Mouse (Mus musculus) left cerebral cortex, postnatal 4 days (tissue): ENCODE measurements around the gene 1810055G02Rik. TPM values are rescaled to one million over a fixed set of nuclear protein-coding genes. Genes with fewer than 3 reads are reported as not detected.

ENCODE experiments used
- DNase-seq: peaks from one replicate; pipeline ENCODE4 v3.0.0-alpha.2; 2022
- intact Hi-C: fragments of 180-260 bp; cut with DNase I; formaldehyde crosslinking; loops from one replicate; pipeline ENCODE4 v1.15.1; 2025
- total RNA-seq, 2 experiments: library from RNA; stranded (reverse); gene quantifications; 2 replicates each; pipeline ENCODE4 v1.2.3; 2021

The 1810055G02Rik gene
- total RNA-seq, 2 experiments from 2014 or later, result 38.8 to 40.6 TPM

GRCm38 (mm10) chr19:3692414-3693145, 15.5 kb upstream of the 1810055G02Rik start:
- DNase-seq, result no peak
- intact Hi-C loops, result no loop called here

GRCm38 (mm10) chr19:3694476-3694875, 13.6 kb upstream of the 1810055G02Rik start:
- intact Hi-C loops, result no loop called here

GRCm38 (mm10) chr19:3695006-3695405, 13.1 kb upstream of the 1810055G02Rik start:
- no peak for DNase-seq
- intact Hi-C loops, result no loop called here

More at GRCm38 (mm10) chr19:3694476-3694875, 13.6 kb upstream of the 1810055G02Rik start:
- DNase-seq, result no peak

GRCm38 (mm10) chr19:3695471-3695870, 12.6 kb upstream of the 1810055G02Rik start:
- intact Hi-C loops, result no loop called here

GRCm38 (mm10) chr19:3695976-3696375, 12.1 kb upstream of the 1810055G02Rik start:
- DNase-seq, result no peak
- intact Hi-C loops, result no loop called here

More at GRCm38 (mm10) chr19:3695471-3695870, 12.6 kb upstream of the 1810055G02Rik start:
- DNase-seq, result no peak

- intact Hi-C loops, result no loop called here
Observed at GRCm38 (mm10) chr19:3698035-3698434, 10.1 kb upstream of the 1810055G02Rik start.

GRCm38 (mm10) chr19:3699508-3700438, 8.3 kb upstream of the 1810055G02Rik start:
- DNase-seq, result peak; percentile 78
- intact Hi-C loops, result loop anchor here (10.0 kb wide), 1 partner anchor 115 kb away; no protein-coding TSS in a partner anchor

More at GRCm38 (mm10) chr19:3698035-3698434, 10.1 kb upstream of the 1810055G02Rik start:
- DNase-seq, result no peak

GRCm38 (mm10) chr19:3702460-3702859, 5.6 kb upstream of the 1810055G02Rik start:
- DNase-seq, result no peak
- intact Hi-C loops, result loop anchor here (10.0 kb wide), 1 partner anchor 118 kb away; no protein-coding TSS in a partner anchor

GRCm38 (mm10) chr19:3706258-3706657, 1.8 kb upstream of the 1810055G02Rik start:
- intact Hi-C loops, result loop anchor here (10.0 kb wide), 1 partner anchor 121 kb away; no protein-coding TSS in a partner anchor
- DNase-seq, result no peak

GRCm38 (mm10) chr19:3707553-3707952, 540 bp upstream of the 1810055G02Rik start:
- intact Hi-C loops, result loop anchor here (10.0 kb wide), 1 partner anchor 123 kb away; no protein-coding TSS in a partner anchor
- no peak for DNase-seq

GRCm38 (mm10) chr19:3709013-3709787, 1.1 kb downstream of the 1810055G02Rik start:
- intact Hi-C loops, result loop anchor here (10.0 kb wide), 1 partner anchor 124 kb away; no protein-coding TSS in a partner anchor
- DNase-seq, result no peak

GRCm38 (mm10) chr19:3710436-3710835, 2.3 kb downstream of the 1810055G02Rik start:
- no peak for DNase-seq
- intact Hi-C loops, result no loop called here

GRCm38 (mm10) chr19:3714381-3714780, 6.3 kb downstream of the 1810055G02Rik start:
- intact Hi-C loops, result no loop called here
- DNase-seq, result peak; percentile 84

- intact Hi-C loops, result no loop called here
Observed at GRCm38 (mm10) chr19:3718481-3719361, 10.6 kb downstream of the 1810055G02Rik start.

GRCm38 (mm10) chr19:3719362-3719891, 11.3 kb downstream of the 1810055G02Rik start:
- intact Hi-C loops, result no loop called here
- DNase-seq, result peak; percentile 60

More at GRCm38 (mm10) chr19:3718481-3719361, 10.6 kb downstream of the 1810055G02Rik start:
- peak; percentile 73 for DNase-seq

GRCm38 (mm10) chr19:3723170-3723569, 15.1 kb downstream of the 1810055G02Rik start:
- intact Hi-C loops, result no loop called here

GRCm38 (mm10) chr19:3723904-3724303, 15.8 kb downstream of the 1810055G02Rik start:
- intact Hi-C loops, result no loop called here

More at GRCm38 (mm10) chr19:3723170-3723569, 15.1 kb downstream of the 1810055G02Rik start:
- DNase-seq, result no peak

GRCm38 (mm10) chr19:3724779-3725178, 16.7 kb downstream of the 1810055G02Rik start:
- intact Hi-C loops, result no loop called here
- DNase-seq, result peak; percentile 71

More at GRCm38 (mm10) chr19:3723904-3724303, 15.8 kb downstream of the 1810055G02Rik start:
- DNase-seq, result peak; percentile 40

- no peak for DNase-seq
- intact Hi-C loops, result no loop called here
Observed at GRCm38 (mm10) chr19:3728901-3729300, 20.8 kb downstream of the 1810055G02Rik start.
